Mouse (Mus musculus): ENCODE results near the gene Lrrc75b.
"Not testable (repeated sequence)": the region's sequence is repeated elsewhere in the genome, so short reads cannot be mapped to it uniquely, and the experiment has no call there.

Lrrc75b gene

DNA sequence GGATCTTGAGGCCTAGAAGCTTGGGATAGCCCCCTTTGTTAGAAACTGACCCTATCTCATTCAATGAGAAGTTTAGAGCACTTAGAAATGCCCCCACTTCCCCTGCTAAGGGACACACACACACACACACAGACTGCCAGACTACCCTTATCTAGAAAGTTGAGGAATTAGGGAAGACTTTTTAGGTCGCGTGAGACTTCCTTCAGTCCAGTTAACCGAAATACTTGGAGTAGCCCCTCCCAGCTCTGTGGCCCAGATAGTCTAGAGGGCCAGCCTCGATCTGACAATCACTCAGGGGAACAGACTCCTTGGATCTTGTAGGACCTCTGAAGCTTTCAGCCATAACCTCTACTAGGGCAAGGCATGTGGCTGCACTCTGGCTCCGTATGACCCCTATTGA lies 7.9 kb upstream of the Lrrc75b start:
- no peak for DNase-seq (ENCODE audit: low spot score in 2 of 2)

DNA sequence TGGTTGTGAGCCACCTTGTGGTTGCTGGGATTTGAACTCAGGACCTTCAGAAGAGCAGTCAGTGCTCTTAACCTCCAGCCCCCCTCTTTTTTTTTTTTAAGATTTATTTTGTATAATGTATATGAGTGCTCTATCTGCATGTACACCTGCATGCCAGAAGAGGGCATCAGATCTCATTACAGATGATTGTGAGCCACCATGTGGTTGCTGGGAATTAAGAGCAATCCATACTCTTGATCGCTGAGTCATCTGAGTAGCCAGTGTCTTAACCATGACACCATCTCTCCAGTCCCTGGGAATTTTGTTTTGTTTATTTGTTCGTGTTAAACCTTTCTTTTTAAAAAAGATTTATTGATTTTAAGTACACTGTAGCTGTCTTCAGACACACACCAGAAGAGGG lies 6.6 kb upstream of the Lrrc75b start:
- DNase-seq (ENCODE audit: low spot score in 2 of 2): not testable (repeated sequence)

DNA sequence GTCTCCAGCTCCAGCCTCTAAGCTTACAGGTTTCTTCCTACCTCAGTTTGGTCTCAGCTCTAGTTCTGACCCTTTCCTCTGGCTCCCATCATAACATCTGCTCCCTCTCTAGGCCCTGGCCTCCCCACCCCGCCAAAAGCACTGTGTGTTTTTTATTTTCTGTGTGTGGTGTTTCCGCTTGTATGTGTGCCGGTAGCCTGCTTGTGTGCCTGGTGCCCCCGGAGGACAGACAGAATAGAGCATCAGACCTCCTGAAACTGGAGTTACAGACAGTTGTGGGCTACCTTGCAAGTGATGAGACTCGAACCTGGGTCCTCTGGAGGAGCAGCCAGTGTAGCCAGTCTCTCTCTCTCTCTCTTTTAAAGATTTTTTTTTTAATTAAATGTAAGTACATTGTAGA lies 6.2 kb upstream of the Lrrc75b start:
- DNase-seq (ENCODE audit: low spot score in 2 of 2): no peak

DNA sequence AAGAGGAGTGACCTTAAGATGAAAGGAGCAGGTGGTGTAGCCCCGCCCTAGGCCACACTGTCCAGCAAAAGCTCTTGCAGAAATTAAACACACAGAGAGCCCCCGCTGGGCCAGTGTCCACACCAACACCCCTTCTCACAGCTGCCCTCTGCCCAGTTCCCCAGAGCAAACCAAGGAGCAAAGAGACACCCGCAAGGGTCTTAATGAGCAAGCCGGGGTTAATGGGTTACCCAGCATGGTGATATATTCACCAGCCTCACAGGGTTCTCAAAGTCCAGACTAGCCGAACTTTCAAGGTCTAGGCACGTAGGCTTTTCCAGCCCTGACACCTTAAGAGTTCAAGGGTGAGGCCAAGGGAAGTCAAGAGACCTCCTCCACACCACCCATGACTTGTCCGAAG lies 5.8 kb upstream of the Lrrc75b start:
- DNase-seq (ENCODE audit: low spot score in 2 of 2): no peak

DNA sequence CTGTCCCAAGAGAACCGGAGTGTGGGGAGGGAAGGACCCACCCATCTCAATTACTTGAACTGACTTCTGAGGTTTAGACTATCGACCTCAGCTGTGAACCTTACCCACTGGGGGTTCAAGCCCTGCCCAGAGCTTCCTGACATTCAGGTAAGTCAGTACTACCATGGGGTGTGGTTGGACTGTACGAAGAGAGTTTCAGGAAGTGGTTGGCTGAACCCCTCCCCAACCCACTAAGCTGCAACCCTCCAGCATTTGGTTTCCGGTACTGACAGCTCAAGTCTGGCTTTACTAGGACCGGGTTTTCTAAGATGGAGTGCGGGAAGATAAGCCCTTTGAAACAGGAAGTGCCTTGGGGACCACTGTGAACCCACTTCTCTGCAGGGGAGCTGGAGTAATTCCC lies 5.3 kb upstream of the Lrrc75b start:
- DNase-seq (ENCODE audit: low spot score in 2 of 2): no peak

DNA sequence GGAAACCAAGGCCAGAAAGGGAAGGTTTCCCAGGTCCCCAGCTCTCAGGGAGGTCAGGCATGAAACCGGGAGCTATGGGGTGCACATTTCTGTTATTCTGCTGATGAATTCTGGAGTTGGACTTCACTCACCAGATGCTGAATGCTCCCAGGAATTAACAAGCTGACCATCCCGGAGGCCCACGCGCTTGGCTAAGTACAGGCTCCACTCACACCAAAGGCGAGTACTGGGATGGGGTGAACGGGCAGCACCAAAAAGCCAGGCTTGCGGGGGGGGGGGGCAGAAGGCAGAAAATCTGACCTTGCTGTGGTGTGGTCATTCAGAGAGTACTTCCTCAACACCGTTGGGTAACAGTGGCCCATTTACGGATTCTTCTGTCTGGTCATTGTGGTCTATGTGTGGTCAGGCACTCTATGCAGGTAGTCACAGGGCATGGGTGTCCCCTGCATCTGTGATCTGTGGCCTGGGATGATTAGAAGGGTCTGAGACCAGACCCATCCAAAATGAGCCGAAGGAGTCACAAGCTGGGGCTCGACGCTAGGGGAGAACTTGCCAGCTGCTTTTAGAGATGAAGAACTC lies 4.6 kb upstream of the Lrrc75b start:
- no peak for DNase-seq (ENCODE audit: low spot score in 2 of 2)

DNA sequence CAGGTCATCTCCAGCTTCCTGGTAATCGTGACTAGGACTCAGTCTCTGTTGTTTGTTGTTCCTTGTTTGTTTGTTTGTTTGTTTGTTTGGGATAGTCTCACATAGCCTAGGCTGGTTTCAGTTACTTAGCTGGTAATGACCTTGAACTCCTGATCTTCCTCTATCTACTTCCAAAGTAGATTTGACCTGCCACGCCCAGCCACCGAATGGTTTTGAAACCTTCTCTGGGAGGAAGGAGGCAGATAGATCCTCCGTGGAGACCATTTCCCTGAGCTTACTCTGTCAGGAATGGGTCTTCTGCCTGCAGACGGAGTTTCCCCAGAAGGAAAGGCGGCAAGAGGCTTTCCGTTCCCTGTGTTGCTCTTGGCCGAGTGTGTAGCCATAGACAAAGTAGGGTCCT lies 2.5 kb upstream of the Lrrc75b start:
- DNase-seq (ENCODE audit: low spot score in 2 of 2): no peak

DNA sequence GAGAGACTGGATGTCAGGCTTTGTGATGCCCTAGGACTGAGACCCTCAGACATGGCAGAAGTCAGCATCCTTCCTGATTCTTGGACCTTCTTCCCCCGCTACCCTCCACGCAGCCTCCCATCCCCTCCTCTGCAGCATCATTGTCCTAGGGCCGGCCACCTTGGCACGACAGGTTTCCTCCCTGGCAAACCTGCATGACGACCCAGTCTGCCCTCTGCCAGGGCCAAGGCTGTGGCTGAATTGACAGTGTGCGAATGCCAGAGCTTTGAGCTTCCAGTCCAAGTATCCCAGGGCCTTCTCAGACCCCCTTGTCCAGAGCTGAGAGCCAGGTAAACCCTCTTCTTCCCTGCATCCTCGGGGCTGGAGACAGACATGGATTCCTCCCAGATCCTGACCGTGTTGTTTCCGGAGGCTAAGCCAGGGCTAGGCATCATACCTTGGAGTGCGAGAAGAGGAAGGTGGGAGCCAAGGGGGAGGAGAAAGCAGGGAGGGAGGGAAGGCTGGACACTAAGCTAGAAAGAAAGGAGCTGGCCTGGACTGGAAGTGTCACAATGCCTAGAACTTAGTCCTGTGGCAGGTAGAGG lies 1.0 kb upstream of the Lrrc75b start, which contains the start of gene Ggt1:
Ggt1 (plus strand) TSS at position 534 of the 584 bp plus-strand sequence.
- DNase-seq (ENCODE audit: low spot score in 2 of 2): no peak

DNA sequence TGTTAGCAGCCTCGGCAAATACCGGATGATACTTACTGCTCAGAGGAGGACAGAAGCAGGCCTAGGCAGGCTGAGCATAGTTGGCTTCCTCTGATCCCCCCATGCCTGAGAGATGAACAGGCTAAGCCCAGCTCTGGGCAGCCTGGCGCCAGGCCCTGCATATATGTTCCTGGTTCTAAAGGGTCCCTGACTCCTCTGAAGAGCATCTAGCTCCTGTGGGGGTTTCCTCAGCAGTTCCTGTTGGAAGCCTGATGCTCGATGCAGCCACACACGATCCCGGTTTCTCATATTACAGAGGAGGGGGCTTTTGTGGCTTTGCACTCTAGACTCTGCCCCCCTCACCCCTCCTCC lies 394 bp upstream of the Lrrc75b start:
- DNase-seq (ENCODE audit: low spot score in 2 of 2): no peak

DNA sequence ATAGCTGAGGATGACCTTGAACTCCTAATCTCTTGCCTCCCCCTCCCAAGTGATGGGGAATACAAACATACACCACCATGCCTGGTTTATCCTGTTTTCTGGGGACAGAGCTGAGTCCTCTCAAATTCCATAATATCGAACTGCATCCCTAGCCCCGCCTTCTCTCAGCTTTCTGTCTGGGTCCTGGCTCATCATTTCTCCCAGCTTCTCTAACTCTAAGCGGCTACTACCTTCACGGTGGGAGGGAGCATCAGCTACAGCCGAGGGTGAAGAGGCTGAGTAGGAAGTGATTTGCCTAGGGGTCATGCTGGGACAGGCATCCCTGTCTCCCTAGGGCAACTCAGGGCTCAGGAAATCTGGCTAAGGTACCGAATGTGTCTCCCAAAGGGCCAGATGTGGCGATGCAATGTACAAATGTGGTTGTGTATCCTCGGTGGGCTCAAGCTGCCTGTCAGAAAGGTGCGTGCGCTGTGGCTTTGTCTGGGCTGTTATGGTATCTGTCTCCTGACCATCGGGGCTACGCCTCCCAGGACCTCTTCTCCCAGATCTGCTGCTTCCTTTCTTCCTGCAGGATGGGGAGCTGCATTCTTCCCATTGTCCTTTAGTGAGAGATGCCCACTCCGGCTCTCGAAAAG lies 972 bp downstream of the Lrrc75b start:
- DNase-seq (ENCODE audit: low spot score in 2 of 2): no peak

DNA sequence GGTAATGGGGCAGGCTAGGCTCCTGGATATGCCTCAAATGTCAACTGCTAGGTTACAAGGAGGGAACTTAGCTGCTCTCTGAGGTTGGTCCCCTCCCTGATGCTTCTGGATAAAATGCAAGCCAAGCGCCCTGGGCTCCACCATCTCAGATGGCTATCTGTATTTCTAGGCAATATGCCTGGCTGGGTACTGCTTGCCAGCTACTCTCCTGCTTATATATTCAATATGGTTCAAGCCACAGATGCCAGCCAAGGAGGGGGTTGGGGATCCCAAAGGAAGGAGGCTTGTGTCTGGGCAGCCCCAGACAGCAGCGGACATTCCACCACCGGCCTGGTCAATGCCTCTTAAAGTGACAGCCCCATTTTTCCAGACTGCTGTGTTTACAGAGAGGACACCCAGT lies 1.6 kb downstream of the Lrrc75b start:
- DNase-seq (ENCODE audit: low spot score in 2 of 2): no peak

DNA sequence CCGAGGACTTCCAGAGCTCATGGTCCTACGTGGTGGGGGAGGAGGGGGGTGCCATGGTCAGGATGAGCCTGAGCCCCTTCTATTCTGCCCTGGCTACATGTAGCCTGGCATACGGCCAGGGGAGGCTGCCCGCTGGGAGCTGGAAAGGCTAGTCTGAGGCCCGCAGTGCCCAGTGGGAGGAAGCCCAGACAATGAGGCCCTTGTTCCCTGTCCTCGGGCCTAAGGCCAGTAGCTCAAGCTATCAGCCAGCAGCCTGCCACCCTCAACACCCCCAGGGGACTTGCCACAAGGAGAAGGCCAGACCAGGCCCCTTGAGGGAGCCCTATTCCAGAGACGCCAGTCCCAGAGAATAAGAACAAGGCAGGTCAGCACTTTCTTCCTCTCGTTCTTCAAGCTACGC lies 4.1 kb downstream of the Lrrc75b start:
- no peak for DNase-seq (ENCODE audit: low spot score in 2 of 2)

DNA sequence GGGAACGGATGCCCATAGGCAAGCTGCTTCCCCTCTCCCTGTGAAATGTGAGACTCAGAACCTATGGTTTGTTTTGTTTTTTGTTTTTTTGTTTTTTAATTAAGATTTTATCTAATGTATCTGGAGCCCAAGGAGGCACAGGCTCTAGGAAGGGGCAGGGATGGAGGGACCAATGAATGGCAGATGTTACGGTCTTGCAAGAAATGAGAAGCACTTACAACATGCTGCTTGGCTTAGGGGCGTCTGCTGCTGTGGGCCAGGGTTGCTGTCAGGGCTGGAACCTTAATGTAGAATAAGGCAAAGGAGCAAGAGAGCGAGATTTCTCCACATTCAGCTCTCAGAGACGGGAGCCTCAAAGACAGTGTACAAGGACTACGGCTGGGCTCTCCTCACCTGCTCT lies 4.6 kb downstream of the Lrrc75b start:
- no peak for DNase-seq (ENCODE audit: low spot score in 2 of 2)

DNA sequence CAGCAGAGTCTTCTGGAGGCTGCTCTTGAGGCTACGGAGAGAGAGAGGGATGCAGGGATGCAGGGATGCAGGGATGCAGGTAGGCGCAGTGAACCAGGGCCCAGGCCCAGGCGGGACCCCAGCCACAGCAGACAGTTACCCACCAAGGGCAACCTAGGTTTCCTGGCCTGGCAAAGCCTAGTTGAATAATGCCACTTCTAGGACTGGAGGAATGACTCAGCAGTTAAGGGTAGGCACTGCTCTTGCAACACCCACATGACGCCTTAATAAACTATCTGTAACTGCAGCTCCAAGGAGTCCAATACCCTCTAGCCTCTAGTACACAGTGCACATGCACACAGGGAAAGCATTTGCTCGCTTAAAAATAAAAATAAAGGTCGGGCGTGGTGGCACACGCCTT lies 6.0 kb downstream of the Lrrc75b start:
- DNase-seq (ENCODE audit: low spot score in 2 of 2): no peak

DNA sequence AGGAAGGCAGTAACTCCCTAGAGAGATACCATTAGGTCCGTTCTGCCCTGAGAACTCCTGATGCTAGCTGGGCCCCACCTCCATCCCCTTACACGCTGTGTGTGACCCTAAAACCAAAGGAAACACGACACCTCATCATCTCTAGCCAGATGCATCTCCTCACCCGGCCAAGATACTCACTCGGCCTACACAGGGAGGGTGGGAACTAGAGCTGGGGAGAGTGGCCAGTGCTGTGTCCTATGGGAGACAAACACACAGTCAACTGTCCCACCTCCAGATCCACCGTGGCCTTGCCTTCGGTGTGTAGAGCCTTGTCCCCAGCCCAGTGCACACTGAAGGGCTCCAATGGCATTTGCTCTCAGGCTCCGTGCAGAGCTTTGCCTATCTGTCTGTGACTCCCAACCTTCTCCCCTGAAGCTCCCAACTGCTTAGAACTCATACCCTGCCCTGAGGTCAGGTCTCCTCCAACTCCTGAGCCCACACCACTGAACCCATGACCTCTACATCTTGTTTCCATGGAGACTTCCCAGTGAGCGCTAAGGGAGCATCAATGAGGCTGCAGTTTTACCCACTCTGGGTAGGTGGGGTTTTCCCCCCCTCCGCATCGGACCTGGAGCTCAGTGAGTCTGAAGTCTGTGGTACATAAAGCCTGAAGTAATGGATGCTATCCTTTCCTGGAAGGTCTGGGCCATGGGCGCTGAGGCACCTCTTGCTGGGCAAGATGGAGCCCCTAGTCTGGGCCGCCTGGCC lies 7.3 kb downstream of the Lrrc75b start:
- DNase-seq (ENCODE audit: low spot score in 2 of 2): no peak

DNA sequence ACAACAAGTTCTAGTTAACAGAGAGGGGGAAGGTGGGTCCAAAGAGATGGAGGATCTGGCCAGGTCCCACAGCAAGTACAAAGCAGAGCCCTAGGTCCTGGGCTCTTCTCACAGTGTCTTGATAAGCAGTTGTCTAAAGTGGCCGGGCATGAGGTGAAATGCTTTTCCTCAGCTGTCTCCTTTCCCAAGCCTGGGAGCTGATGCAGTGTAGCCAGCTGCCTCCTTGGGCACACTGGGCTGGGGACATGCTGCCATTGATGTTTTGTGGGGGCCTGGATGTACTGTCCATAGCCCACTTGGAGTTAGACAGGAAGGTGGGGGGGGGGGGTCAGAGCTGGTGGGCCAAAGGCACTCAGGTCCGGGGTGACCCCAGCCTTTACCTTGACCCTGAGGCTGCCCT lies 8.0 kb downstream of the Lrrc75b start:
- DNase-seq (ENCODE audit: low spot score in 2 of 2): no peak

DNA sequence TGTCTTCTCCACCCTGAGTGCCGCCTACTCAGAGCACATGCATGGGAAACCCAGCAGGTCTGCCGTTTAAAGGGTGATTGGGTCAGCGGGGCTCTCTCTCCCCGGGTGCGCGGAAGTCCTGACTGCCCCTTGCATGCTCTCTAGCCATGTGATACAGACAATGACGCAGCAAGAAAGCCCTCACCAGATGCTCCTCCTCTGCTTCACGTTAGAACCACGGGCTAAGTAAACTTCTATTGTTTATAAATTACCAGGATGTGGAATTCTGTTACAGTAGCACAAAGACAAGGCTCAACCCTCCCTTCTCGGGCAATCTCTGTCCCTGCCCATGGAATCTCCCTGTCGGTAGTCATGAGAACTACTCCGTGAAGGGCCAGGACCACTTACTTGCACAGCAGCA lies 9.0 kb downstream of the Lrrc75b start:
- no peak for DNase-seq (ENCODE audit: low spot score in 2 of 2)

DNA sequence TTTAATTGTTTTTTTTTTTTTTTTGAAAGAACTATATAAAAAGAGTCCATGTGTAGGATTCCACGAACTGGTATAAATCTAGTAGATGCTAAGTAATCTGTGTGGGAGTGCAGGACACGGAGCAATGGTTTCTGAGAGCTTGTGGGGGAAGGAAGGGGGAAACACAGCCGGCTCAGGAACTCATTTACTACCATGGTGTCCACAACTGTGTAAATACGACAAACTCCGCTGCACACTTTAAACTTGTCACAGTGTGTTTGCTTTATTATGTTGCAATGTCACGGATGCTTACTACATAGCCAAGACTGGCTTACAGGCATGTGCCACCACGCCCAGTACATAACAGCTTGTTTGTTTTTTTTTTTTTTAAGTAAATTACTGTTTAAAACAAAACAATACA lies 10.2 kb downstream of the Lrrc75b start:
- DNase-seq (ENCODE audit: low spot score in 2 of 2): no peak

DNA sequence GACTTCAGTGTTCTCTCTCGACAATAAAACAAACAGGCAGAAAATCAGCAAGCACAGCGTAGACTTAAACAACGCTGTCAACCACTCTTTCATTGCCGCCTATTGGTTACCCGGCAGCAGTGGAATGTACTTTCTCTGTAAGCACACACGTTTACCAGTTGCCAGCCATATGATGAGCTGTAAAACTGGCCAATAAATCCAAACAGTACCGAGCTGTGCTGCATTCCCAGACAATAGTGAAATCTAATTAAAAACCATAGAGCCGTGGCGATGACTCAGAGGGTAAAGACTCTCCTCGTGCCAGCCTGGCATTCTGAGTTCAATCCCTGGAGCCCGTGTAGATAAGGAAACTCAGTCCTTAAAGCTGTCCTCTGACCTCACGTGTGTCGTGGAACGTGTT lies 11.6 kb downstream of the Lrrc75b start:
- DNase-seq (ENCODE audit: low spot score in 2 of 2): no peak

DNA sequence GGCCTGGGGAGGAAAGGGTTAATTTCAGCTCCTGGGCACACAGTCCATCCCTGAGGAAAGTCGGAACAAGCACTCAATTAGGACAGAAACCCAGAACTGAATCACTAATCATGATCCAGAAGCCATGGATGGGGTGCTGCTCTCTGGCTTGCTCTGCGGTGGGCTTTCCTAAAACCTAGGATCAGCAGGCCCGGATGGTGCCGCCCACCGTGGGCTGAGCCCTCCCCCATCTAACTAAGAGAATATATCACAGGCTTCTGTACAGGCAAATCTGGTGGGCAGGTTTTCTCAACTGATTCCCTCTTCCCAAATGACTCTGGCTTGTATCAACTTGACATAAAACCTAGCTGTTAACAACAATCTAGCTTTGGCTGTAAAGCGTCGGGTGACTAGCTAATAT lies 12.2 kb downstream of the Lrrc75b start:
- DNase-seq (ENCODE audit: low spot score in 2 of 2): no peak

DNA sequence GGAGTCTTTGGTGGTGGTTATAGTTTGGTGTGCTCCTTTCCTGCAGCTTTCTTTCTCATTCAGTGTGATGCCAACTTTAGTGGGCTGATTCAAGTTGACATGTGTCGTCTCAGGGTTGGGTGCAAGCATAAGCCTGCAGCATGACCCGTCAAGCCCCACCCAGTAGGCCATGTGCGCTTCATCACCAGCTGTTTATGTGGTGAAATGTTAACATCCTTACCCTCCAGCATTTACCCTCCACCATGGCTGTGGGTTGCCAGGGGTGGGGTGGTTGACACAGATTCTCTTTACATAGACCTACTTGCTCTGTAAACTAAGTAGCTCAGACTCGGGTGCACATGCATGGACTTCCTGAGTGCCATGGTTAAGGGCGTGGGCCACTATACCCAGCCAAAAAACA lies 24.0 kb downstream of the Lrrc75b start:
- DNase-seq (ENCODE audit: low spot score in 2 of 2): no peak

DNA sequence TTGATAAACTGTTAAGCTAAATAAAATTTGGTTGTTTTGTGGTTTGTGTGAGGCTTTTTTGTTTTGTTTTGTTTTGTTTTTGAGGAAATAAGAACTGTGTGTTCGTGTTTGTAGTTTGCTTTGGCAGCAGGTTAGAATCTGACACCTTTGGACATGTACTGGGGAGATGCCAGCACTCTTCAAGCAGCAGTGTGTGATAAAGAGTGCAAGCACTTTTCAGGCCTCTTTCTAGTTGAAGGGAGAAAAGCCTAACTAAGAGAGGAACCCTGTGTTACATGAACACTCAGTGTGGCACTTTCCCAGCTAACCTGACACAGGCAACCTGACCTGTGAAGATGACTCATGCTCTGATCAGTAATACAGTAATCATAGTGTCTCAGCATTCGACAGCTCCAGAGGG lies 24.7 kb downstream of the Lrrc75b start:
- DNase-seq (ENCODE audit: low spot score in 2 of 2): peak in 1 of 2 experiments; percentile 56

DNA sequence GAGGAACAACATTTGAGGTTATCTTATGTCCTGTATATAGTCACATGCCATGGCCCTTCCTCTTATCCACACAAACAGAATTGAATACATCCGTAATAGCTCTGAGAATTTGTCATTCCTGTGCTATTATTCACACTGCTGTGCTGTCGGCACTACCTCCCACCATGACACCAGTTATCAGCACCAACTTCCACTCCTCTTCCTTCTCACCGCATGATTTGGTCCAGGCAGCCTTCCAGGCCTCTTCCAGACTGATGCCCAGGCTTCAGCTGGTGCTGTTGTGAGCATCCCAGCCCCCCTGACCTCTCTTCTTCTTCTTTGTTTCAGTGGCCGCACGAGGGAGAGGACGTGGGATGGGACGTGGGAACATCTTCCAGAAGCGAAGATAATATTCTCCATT lies 25.2 kb downstream of the Lrrc75b start:
- DNase-seq (ENCODE audit: low spot score in 2 of 2): peak in 1 of 2 experiments; percentile 52
